Mouse (Mus musculus) spleen, postnatal 10 days (tissue): Measurements from ENCODE around the gene Il9r.

Experiments
- DNase-seq, 2 experiments: peaks; one replicate each; pipeline ENCODE4 v3.0.0; 2021 to 2022; ENCODE audit warnings: low spot score in 2 of 2

Il9r gene

DNA sequence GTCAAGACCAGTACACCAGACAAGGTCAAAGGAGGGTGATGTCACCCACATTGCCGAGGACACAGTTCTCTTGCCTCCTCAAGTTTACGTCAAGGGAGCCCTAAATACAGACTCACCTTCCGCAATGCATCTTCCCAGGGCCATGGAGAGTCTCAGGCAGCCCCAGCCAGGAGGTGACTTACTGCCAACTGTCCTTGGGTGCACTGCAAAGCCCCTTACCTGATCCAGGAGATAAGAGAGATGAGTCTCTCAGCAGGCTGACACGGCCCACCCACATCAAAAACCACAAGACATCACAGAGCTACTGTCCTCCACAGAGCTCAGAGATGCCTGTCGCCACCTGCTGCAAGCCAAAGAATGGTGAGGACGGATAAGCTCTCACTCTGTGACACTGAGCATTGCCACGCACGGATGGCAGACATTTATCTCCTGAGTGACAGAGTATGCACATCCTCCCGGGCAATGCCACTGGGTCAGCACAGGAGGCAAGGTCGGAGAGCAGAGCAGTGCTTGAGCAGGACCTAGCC lies at the start of gene Il9r:
Gene Il9r (minus strand): TSS at position 205 of the 527 bp plus-strand sequence.
- DNase-seq, result peak; percentile 8 to 43

DNA sequence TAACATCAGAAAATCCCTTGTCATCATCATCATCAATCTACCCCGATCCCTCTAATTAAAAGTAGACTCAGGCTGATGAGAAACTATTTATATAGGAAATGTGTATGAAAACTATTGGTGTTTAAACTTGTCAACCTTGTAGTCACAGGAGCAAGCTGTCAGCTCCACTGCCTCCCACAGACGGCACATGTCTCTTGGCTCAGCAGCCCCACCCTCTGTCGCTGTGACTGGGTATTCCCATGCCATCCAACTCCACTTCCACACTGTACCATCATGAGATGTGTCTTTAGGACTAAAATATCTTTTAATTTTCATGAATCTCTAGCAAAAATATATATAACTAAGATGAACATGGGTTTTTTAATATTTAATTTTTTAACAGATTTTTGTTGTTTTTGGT lies 48.3 kb upstream of the Il9r start:
- no peak for DNase-seq

DNA sequence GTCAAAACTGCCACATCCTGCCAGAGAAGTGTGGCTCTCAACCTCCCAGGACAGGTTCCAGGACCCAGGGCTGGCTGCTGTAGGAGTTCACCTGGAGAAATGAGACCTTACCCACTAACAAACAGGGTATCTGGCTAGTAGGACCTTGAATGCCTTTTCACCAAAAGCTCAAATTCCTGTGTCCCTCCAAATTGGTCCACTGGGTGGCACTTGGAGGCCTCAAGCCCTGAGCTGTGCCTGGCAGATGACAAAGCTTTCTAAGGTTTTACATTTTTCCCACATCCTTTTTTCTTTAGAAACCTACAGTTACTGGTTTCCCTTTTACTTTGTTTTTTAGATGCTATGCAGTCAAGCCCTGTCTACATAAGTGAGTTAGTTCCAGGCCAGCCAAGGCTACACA lies 47.0 kb upstream of the Il9r start:
- peak; percentile 65 to 77 for DNase-seq

DNA sequence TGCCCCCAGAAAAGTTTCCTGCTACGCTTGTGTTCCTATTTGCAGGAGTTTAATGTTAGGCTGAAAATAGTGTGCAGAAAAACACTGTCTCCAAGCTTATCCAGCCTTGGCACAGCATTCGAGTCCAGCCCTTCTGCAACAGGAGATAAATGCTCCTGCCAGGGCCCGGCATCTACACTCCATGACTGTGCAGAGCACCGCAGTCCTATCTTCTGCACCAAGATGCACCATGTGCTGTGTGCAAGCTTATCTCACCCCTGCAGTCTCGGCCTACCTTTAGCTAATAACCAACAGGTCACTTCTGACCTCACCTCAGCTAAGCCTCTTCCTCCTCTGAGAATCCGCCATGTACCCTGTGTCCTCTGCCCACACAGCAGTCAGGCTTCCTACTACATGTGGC lies 45.5 kb upstream of the Il9r start:
- peak; percentile 72 to 87 for DNase-seq

DNA sequence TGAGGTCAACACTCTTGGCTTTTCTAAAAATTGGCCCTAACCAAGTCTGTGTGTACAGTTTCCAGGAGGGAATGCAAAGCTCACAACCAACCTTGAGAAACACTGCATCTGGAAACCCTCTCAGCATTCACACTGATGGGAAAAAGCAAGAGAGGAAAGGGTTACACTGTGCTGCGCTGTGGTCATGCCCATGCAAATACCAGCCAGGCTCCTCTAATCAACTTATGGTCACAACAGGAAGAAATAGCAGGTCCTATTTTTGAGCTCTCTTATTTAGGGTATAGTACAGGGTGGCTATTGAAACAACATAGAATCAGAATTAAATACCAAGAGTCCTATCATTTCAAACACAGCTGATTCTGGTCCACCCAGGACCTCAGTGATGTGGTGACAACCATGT lies 44.5 kb upstream of the Il9r start:
- DNase-seq, result no peak

DNA sequence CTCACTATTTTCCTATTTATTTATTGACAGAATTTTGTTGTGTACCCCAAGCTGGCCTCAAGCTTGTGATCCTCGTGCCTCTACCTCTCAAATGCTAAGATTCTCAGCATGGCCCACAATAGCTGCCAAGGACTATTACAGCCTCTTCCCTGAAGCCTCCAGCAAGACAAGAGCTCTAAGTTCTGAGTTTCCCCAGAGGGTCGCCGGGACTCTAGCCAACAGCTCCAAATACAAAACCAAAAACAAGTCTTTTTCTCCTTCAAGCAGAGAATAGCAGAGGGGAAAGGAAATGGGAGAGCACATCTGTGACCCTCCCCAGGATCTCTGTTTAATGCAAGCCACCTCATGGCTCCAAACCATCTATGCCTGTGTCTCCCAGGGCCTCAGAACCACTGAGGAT lies 44.0 kb upstream of the Il9r start:
- peak in 1 of 2 experiments; percentile 27 for DNase-seq

DNA sequence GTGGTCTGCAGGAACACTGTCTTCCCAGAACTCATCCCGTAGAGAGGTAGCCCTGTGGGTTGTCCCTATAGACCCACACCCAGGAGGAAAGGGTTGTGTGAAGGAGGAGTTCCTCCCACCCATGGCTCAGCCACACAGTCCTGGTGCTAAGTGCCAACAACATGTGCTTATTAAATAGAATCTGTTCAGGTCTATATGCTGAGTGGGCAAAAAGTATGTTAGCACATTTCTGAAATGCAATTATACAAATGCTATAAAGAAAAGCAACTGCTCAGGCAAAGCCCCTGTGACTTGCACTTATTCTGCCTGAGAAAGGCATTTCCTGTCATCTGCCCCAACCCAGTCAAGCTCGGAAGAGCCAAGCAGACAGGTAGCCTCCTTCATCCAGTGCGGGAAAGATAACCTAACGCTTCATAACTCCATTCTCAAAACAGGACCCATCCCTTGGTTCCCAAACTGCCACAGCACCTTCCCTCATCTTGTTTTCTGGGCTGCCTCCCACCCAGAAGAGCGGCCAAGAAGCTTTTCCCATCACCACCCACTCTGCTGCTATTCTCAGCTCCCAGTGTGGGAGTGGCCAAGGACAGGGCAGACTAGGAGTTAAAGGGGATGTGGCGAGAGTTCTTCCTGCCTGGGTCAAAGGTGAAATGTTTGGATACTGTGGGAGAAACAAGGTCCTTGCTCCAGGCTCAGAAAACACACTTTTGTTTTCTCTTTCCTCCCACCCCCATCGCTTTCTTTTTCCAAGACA lies 43.3 kb upstream of the Il9r start:
- no peak for DNase-seq

DNA sequence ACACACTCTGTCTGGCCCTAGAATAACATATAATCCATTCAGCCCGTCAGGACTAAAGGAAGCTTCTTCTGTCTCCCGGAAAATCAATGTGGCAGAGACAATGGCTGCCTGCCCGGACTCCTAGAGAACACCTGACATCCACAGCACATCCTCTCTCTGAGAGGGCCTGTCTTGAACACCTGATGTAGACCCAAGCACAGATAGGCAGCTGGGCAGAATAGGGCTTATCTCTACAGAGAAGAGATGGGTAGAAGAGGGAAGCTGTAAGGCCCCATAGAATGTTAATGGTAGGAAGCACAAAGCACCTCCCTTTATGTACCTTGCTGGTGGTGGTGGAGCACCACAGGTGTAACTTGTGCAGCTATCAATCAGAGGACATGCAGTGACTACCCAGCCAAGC lies 42.1 kb upstream of the Il9r start:
- no peak for DNase-seq

DNA sequence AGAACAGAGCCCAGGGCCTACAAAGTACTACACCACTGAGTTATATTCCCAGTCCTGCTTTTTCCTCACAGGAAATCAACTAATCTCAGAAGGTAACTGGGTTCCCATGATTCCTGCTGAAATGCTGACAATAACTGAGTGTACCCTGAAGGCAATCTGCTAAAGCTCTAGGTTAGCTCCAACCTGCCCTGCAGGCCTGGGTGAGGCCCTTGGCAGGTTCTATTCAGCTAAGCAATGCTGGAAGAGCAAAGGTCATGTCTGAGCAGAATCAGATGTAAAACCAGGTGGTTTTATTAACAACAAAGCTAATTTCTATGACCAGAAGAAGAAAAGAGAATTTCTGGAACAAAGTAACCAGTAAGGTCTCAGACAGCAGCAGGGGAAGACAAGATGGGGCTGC lies 41.3 kb upstream of the Il9r start:
- DNase-seq, result no peak

DNA sequence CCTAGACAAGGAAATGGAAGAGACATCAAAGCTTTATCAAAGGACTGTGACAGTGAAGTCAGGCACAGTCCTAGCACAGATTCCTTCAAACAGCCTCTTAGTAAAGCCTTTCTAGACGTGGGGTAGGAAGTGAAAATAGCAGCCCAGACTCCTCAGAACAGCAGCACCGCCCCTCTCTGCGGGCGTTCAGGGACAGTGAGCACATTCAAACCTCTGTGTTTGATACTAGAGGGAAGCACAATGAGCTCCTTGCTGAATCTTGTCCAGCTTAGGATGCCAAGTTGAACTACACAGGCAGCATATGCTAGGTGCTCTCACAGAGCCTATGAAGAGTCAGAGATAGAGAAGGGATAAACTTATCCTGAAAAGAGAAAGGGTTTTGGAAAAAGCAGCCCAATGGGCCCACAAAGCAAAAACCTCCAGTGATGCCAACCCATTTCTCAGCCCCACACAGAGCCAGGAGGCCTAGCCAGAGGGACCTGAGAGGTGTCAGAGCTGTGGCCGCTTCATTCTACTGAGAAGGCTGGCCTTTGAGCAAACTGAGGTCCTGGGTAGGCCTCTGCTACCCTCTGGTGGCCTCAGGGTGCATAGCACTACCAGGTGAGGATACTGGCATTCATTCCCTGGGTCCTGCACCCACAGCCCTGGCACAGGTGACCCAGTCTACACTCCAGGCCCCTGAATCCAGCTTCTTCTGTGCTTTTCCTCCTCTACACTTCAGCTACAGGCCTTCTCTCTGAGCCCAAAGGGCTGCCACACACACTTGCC lies 38.2 kb upstream of the Il9r start:
- peak; percentile 88 for DNase-seq

DNA sequence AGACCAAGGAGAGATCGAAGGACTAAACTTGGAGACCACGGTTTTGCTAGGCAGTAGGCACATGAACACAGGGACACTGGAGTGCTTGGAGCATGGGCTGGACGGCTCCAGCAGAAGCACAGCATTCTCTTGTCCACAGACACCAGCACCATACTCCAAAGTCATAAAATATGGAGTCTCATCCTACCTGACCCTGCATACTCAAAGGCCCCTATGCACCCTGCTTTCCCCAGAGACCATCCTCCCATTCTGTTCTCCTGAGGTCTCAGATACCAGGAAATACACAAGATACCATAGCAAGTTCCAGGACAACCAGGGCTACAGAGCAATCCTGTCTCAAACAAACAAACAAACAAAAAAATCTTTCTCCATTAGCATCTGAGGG lies 37.3 kb upstream of the Il9r start:
- no peak for DNase-seq

DNA sequence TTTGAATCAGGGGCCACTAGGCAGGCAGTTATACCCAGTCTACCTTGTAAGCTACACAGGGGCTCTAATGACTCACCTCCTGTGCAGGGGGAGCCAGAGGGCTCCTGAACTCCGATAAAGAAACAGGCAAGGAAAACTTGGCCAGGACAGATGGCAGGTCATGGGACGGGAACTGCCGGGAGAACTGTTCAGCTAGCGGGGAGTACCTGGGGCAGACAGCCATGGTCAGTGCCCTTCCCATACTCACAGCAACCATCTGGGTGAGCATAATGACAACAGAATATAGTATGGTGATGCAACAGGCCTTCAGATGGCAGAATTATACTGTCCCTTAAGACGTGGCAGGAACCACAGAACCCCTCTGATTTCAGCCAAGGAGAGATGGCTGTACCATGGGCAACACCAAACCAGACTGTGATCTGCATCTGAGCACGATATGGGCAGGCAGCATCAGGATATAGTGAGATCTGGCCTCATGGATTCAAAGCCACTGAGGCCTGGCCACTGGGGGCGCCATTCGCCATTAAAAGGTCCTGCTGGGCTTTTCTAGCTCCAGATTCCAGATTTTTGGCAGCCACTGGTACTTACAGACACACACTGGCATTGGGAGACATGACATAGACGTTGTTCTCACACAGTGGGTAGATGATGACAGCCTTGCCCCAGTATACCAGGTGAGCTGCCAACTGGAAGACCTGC lies 36.8 kb upstream of the Il9r start:
- peak; percentile 70 to 85 for DNase-seq

DNA sequence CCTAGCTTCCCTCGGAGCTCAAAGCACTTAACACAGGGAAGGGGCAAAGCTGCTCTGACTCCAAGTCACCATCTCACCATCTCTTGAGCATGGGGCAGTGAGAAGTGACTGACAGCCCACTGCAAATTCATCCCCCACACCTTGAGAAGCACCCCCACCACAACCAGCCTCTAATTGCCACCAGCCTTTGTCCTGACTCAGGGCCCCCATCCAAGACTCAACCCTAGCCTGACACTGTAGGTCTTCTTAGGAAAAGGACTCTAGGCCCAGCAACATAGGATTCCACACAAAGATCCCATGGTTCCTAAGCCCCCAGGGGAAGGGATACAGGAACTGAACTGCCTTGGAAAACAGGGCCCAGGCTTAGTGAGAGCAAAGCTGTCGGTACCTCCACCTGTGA lies 36.1 kb upstream of the Il9r start:
- no peak for DNase-seq

DNA sequence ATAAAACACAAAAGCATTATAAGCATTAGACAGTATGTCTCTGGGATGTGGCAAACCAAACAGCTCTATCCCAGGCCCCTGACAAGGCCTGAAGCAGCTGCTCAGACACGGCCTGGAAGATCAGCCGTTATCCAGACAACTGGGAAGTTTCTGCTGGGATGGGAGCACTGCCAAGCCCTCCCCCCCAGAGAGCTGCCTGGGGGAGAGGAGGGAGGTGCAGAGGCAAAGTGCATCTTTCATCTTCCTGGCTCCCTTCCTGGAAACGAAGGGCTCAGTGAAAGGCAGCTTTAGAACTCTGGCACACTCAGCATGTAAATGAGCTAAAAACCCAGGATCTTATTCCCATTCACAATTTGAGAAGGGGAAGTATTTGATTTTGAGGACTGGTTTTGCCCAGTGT lies 35.6 kb upstream of the Il9r start:
- no peak for DNase-seq

DNA sequence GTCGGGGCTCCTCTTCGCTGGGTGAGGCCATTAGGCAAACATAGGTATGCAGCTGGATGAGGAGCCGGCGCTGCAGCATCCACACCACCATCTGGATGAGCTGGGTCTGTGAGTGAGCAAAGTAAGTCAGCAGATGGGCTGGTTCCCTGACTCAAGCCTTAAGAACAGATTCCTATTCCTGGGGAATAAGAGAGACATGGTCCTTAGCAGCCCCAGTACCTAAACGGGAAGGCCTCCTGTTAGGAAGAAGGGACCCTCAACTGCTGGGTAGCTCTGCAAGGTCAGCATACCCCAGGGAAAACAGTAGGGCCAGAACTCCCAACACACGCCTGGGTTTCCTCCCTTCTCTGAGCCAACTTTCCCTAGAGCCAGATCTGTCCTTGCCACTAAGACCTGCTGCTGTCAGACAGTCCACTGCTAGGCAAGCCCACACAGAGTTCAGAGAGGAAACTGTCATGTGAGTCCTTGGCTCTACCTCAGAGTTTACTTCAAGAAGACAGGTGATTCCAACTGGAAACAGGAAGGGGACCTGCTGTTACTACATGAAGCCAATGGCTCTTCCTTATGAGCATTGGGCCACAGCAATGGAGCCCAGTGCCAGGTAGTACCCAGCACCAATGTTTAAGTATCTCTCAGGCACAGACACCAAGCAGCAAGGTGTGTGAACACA lies 34.9 kb upstream of the Il9r start:
- DNase-seq, result no peak

DNA sequence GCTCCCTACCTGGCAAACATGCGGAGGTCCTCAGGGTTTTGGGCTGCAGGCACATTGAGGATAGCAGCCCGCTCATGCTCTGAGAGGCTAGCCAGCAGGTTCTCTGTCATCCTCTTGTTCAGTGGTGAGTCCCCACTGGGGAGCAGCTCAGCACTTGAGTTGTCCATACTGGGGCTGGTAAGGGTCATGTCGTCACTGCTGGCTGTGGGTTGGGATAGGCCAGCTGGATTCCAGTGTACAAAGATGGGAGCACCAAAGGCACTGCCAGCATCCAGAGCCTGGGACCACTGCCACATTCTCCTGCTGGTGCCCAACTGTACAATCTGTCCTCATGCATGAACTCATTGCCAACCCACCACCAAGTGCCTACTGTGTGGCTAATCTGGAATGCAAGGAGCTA lies 33.8 kb upstream of the Il9r start:
- DNase-seq, result no peak

DNA sequence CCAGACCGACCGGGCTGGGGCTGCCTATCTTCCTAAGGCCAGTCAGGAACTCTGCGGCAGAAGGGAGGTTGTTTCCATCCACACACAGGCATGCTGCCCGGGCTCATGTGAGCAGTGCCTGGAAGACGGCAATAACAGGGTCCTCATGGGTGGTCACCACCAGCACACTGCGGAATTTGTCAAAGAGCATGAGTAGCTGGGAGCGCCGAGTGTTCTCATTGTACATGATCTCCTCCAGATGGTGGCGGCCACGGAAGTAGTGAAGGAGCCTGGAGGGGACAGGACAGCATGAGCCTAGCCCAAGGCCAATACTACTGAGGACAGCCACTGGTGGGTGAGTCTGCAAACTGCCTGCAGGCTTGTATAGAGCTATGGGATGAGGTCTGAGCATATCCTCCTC lies 32.8 kb upstream of the Il9r start:
- DNase-seq, result no peak

DNA sequence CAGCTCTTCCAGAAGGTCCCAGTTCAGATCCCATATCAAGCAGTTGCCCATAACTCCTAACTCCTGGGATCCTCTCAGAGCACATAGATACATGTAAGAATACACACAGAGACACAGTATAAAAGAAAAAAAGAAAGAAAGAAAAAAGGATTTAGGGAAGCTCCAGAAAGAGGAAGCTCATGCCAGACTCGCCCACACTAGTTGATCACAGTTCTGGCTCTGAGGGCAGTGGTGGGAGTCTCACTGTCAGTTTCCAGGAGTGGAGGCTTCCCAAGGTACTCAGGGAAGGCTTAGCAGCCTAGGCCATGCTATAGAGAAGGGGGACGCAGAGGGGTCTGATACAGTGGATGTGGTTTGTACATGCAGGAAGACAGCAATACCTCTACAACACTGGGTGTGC lies 31.0 kb upstream of the Il9r start:
- DNase-seq, result no peak

DNA sequence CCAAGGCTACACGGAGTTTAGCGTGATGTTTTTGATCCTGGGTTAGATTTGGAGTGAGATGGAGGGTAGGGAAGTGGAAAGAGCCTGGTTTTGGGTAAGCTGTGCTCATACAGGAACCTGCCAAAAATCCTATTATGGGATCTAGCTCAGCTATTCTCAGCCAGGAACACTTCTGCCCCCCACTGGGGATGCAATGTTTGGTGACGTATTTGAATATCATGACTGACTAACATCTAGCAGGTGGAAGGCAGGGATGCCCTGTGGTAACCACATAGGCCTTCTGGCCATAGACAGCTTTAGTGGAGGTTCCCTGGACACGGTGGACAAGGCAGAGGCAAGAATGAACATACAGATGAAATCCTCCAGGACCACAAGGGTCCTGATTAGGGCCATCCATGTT lies 30.1 kb upstream of the Il9r start:
- no peak for DNase-seq

DNA sequence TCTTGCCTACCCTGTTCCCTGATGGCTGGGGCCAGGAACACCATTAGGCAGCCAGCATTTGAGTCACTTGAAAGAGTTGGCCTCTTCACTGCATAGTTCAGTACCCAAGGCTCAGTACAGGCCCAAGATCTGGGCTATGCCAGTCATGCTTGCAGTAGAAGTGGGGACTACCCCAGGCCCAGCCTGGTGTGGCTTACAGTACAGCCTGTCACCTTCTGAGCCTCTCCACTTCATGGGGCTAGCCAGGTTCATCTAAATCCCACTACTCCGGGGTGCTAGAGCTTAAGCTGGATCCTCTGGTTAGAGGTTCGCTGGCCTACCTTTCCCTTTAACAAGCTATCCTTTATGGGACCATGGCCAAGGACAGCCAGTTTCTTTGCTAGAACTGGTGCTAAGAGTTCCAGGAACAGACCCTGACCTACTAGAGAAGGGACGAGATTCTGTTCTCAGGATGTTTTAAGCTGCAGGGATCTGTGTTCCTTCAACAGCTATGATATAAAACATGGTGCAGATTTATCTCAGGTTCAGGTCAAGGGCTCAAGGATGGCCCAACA lies 28.3 kb upstream of the Il9r start:
- DNase-seq, result no peak

DNA sequence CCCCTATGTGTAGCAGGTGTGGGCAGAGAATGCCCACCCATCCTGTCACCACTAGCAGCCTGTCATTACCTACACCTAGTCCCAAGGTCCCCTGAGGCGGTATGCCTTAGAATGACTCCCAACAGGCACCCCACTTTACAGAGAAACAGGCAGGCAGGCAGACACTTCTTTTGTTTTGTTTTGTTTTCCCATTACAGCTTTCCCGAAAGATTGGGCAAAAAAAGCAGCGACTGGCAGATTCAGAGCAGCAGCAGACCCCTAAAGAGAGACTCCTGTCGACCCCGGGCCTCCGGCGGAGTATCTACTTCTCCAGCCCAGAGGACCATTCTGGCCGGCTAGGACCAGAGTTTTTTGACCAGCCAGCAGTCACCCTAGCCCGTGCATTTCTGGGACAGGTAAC lies 27.5 kb upstream of the Il9r start:
- no peak for DNase-seq

DNA sequence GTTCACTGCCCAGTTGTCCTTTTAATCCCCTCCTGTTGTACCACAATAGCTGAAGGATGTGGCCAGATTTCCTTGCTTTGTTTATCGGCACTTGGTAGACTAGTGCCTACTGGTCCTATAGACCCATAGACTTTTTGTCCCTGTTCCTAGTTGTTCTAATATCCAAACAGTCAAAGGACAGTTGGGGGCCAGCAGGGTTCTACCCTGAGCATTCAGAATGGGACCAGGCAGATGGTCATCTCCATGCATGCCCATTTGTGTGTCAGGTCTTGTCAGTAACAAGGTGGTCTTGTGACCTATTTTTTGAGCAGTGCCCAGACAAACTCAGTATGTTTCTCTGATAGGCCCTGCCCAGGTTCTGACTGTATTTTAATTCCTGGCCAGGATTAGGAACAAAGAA lies 27.0 kb upstream of the Il9r start:
- DNase-seq, result no peak
